Mouse (Mus musculus) kidney, embryonic 16.5 days (tissue): ENCODE measurements at regions not wholly inside any gene's neighbourhood (a gene's known extent, or its start where the extent isn't known, plus 50 kb on each side); places are given as distances from the start of the nearest gene placed in this dataset.
A peak's percentile ranks its signal among the peaks of the same experiment; 100 is the strongest.

Experiments used
- ATAC-seq: fragments of 200-750 bp; cut with Nextera tagmentation; 2 replicates; pipeline ENCODE4 v1.8.0; 2017; ENCODE audit warnings: moderate TSS enrichment; ENCODE audit not compliant: low FRiP score, low TSS enrichment
- H3K27ac ChIP-seq: fragments of 300-500 bp; sonication (generic); 2 replicates; pipeline ENCODE4 v1.5.1; 2014; ENCODE audit warnings: low read length
- H3K27me3 ChIP-seq: fragments of 300-500 bp; sonication (generic); 2 replicates; pipeline ENCODE4 v1.6.1; 2014; ENCODE audit warnings: low read length, control low read depth, mixed read lengths; ENCODE audit not compliant: insufficient read depth
- H3K36me3 ChIP-seq: fragments of 300-500 bp; sonication (generic); 2 replicates; pipeline ENCODE4 v1.6.1; 2014; ENCODE audit warnings: low read length, control low read depth, mixed read lengths; ENCODE audit not compliant: insufficient read depth
- H3K4me1 ChIP-seq: fragments of 300-500 bp; sonication (generic); 2 replicates; pipeline ENCODE4 v1.6.1; 2014; ENCODE audit warnings: low read length, control low read depth, mixed read lengths; ENCODE audit not compliant: insufficient read depth
- H3K4me2 ChIP-seq: fragments of 300-500 bp; sonication (generic); replicated peaks from 2 replicates; pipeline ENCODE4 v1.6.1; 2014; ENCODE audit warnings: low read depth, low read length
- H3K4me3 ChIP-seq: fragments of 300-500 bp; sonication (generic); 2 replicates; pipeline ENCODE4 v1.5.1; 2014; ENCODE audit warnings: mild to moderate bottlenecking, low read length
- H3K9ac ChIP-seq: fragments of 300-500 bp; sonication (generic); replicated peaks from 2 replicates; pipeline ENCODE4 v1.6.1; 2014; ENCODE audit warnings: low read length
- H3K9me3 ChIP-seq: fragments of 300-500 bp; sonication (generic); 2 replicates; pipeline ENCODE4 v1.6.1; 2016; ENCODE audit warnings: low read length, control low read depth
- WGBS: fragments of 180-500 bp; shearing (Covaris S2); extraction: QIAGEN DNeasy Blood & Tissue Kit; methylation state at CpG from one replicate; pipeline ENCODE4 v1.1.7; 2014; 5-methylcytosine and 5-hydroxymethylcytosine counted together

DNA sequence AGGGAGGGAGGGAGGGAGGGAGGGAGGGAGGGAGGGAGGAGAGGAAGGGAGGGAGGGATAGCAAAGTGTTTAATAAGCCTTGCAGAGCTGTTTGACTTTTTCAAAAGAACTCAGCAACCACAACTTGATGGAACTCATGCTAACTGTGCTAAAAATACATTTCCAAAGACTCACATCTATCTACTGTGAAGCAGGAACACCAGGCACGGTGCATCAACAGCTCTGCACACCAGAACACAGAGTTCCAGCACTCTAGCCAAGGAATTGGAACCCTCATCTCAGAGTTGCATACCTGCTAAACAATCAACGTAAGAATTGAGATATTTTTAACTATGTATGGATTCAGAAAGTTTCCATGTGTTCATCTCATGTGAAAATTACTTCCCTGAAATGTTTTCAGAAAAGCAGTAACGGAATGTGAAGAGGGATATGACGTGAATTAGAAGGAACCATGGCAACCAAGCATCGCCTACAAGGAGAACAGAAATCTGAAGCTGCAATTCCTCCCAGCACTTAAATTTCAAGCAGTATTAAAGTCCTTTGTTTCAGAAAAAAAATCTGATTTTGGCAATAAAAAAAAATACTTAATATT lies 256.3 kb downstream of the Ube2cbp start:
- no peaks in the 10 kb centered on the region for H3K4me1 ChIP-seq
- H3K36me3 ChIP-seq, result no peaks in the 10 kb centered on the region
- no peaks in the 10 kb centered on the region for H3K27me3 ChIP-seq
- H3K4me3 ChIP-seq, result no peak overlapping the region
- no peak overlapping the region for H3K9ac ChIP-seq
- H3K27ac ChIP-seq, result no peak overlapping the region
- no peak for ATAC-seq
- no peak overlapping the region for H3K4me2 ChIP-seq
- WGBS, result 90% methylated on average over 5 of the region's 5 CpGs
- 0 out of 2 replicates have a peak, but pooled peaks cover 4% of the 10 kb centered on the region for H3K9me3 ChIP-seq

DNA sequence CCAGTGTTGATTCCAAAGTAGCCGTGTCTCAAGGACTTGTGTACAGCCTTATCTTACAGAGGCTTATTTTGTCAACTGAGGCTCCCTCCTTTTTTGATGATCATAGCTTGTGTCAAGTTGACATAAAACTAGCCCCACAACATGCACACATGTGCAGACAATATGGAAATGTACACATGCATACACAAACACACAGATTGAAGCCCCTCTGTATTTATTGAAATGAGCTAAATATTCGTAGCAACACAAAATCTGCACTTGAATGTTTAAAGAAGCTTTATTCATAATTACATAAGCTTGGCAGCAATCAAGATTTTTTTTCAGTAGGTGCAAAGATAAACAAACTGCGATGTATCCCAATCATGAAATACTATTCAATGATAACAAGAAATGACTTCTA lies 253.5 kb downstream of the Ube2cbp start:
- no peak overlapping the region for H3K4me2 ChIP-seq

DNA sequence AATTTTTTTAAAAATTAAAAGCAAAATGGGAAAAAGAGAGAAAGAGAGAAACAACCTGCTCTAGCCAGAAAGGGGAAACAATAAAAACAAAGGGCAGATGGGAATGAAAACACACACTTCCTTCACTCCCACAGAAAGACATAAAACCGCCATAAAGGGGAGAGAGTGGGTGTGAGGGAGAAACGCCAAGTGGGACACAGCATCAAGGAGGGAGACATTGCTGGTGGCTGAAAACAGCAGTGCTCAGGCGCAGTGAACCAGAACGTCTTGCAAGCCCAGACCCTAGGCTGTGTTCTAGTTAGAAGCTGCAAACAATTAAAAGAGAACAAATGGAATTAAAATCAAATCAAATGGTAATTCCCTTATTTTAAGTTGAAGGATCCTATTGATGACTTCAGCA lies 245.1 kb downstream of the Ube2cbp start:
- WGBS, result 21% methylated on average over 4 of the region's 4 CpGs
- no peak overlapping the region for H3K27ac ChIP-seq
- ATAC-seq, result peak; percentile 86
- H3K4me1 ChIP-seq, result 0 out of 2 replicates have a peak, but pooled peaks cover 2% of the 10 kb centered on the region
- no peaks in the 10 kb centered on the region for H3K9me3 ChIP-seq
- H3K4me2 ChIP-seq, result no peak overlapping the region
- H3K4me3 ChIP-seq, result no peak overlapping the region
- H3K36me3 ChIP-seq, result no peaks in the 10 kb centered on the region
- no peaks in the 10 kb centered on the region for H3K27me3 ChIP-seq
- no peak overlapping the region for H3K9ac ChIP-seq

More for the DNA sequence above, 253.5 kb downstream of the Ube2cbp start:
- Histone ChIP-seq H3K27ac (no peak overlapping the region), H3K4me1 (no peaks in the 10 kb centered on the region), H3K4me3 (no peak overlapping the region), H3K36me3 (no peaks in the 10 kb centered on the region), H3K9ac (no peak overlapping the region), H3K27me3 (no peaks in the 10 kb centered on the region), H3K9me3 (0 out of 2 replicates have a peak, but pooled peaks cover 2% of the 10 kb centered on the region)
- ATAC-seq, result no peak
- WGBS, result 90% methylated on average over 3 of the region's 3 CpGs

DNA sequence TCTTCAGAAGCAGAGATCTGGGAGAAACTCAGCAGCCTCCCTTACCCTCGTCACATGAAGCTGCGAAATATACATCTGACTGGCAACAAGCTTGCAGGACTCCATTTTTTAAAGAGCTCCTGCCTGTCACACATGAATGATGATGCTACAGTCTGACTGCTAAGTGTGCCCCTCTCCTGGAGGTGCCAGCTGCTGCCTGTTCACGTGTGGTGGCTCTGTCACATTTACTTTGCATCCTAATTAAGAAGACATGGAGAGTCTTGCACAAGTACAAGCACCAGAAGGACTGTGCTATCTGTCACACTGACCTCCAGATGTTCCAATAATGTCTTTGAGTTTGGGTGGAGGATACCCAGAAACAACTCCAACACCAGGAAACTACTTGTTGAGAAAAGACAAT lies 240.2 kb downstream of the Ube2cbp start:
- Histone ChIP-seq H3K4me3 (no peak overlapping the region), H3K4me2 (no peak overlapping the region), H3K36me3 (no peaks in the 10 kb centered on the region), H3K27ac (no peak overlapping the region), H3K4me1 (0 out of 2 replicates have a peak, but pooled peaks cover 2% of the 10 kb centered on the region), H3K27me3 (no peaks in the 10 kb centered on the region), H3K9ac (no peak overlapping the region), H3K9me3 (no peaks in the 10 kb centered on the region)
- ATAC-seq, result no peak
- 38% methylated on average over 3 of the region's 3 CpGs for WGBS

DNA sequence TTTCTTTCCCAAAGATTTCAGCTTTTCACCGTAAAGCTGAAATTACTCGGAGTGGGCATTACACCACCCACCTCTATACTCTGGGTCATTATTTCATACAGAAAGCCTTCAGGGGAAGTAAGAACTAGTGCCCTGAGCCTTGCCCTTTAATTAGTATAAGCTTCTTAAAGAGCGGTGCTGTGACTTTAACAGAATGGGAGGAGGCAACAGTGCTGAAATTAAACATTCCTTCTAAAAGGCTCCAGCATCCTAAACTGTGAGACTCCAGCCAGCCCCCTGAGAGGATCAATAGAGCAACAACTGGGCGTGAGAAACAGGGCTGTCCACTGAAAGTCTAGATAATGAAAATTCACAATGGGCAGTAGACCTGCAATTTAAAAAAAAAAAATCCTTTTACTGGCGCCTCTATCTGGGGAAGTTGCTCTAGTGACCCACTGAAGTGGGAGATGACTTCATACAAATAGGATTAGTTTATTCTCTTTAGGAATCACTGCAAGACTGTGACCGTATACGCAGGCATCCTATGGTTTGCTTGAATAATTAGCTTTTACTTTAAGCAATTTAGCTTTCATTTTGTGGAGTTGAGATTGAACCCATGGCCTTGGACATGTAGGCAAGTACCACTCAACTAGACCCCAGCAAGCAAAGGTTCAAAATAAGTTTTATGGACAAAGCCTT lies 233.9 kb downstream of the Ube2cbp start:
- Histone ChIP-seq H3K9me3 (no peaks in the 10 kb centered on the region), H3K36me3 (no peaks in the 10 kb centered on the region), H3K27ac (no peak overlapping the region), H3K4me2 (no peak overlapping the region), H3K9ac (no peak overlapping the region), H3K4me3 (no peak overlapping the region), H3K27me3 (no peaks in the 10 kb centered on the region), H3K4me1 (no peaks in the 10 kb centered on the region)
- no peak for ATAC-seq
- 70% methylated on average over 7 of the region's 7 CpGs for WGBS

DNA sequence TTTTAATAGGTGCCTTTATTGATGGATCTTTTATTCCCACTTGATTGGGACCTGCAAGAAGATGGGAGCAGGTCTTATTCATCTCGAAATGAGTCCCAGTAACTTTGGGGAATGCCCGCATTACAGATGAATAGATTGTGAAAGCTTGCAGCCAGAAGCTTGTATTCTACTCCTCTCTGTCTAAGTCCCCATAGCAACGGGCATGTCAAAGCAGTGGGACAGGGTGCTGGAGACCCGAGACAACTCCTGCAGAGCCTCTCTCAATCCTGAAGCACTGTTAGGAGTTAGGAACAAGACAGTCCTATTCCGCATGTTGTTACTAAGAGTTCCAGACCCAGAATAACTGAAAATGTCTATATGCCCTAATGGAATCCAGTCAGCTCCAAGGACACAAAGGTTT lies 233.1 kb downstream of the Ube2cbp start:
- Histone ChIP-seq H3K4me1 (no peaks in the 10 kb centered on the region), H3K9me3 (no peaks in the 10 kb centered on the region), H3K4me3 (no peak overlapping the region), H3K4me2 (no peak overlapping the region), H3K27me3 (no peaks in the 10 kb centered on the region), H3K27ac (no peak overlapping the region), H3K36me3 (no peaks in the 10 kb centered on the region), H3K9ac (no peak overlapping the region)
- ATAC-seq, result no peak
- 84% methylated on average over 5 of the region's 5 CpGs for WGBS

DNA sequence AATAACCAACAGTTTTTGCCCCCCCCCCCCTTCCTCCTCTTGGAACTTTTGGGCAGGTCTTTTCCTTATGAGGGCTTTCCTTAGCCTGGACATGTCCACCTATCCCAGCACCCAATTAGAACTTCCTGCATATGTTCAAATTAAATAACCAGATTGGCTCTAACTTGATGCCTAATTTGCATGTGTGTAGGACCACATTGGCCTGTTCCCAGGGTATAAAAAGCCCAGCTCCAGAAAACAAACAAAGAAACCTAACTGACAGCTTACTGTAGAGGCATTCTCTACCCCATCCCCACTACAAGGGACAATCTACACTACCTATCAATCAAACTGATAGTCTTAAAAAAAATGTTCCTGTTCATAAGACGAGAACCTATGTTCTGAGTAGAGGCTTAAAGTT lies 232.6 kb downstream of the Ube2cbp start:
- 78% methylated on average over 1 of the region's 1 CpGs for WGBS
- H3K4me2 ChIP-seq, result no peak overlapping the region
- H3K4me1 ChIP-seq, result no peaks in the 10 kb centered on the region
- H3K9me3 ChIP-seq, result no peaks in the 10 kb centered on the region
- H3K9ac ChIP-seq, result no peak overlapping the region
- no peaks in the 10 kb centered on the region for H3K27me3 ChIP-seq
- H3K4me3 ChIP-seq, result no peak overlapping the region
- H3K27ac ChIP-seq, result no peak overlapping the region
- no peaks in the 10 kb centered on the region for H3K36me3 ChIP-seq
- ATAC-seq, result no peak

DNA sequence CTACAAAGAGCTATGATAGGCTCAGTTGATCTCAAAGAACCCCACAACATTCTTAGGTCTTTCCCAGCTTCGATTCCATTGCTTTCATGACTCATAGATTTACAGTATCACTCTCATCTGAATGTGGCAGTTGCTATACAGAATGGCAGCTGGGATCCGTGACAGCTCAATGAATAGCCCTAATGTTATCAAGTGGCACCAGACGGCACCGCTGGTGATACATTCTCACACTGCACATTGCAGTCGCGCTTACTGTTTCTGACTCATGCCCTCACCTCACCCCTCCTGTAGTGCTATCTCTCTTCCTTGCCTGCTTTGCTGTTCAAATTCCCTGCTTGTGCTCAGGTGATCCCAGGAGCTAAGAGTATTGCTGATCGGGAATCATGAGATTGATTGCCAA lies 231.0 kb downstream of the Ube2cbp start:
- no peaks in the 10 kb centered on the region for H3K36me3 ChIP-seq
- no peaks in the 10 kb centered on the region for H3K4me1 ChIP-seq
- H3K9ac ChIP-seq, result no peak overlapping the region
- no peak overlapping the region for H3K4me2 ChIP-seq
- no peak overlapping the region for H3K4me3 ChIP-seq
- no peak overlapping the region for H3K27ac ChIP-seq
- 80% methylated on average over 7 of the region's 7 CpGs for WGBS
- H3K9me3 ChIP-seq, result no peaks in the 10 kb centered on the region
- ATAC-seq, result no peak
- H3K27me3 ChIP-seq, result no peaks in the 10 kb centered on the region

DNA sequence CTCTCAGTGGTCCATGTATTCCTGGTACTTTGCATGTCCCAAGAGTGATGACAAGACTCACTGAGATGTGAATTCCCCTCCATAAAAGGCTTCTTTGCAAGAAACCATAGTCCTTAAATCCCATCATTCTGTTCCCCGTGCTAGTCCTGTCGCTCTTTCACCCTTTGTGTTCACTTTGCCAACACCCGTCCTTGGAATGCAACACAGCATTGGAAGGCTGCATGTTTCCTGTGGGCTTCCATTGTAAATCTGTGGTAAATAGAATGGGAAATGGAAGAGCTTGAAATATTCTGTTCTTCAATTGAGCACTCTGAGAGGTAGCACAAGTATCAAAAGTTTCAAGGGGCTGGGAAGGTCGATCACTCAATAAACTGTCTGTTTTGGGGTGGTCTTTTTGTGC lies 226.1 kb downstream of the Ube2cbp start:
- Histone ChIP-seq H3K4me1 (no peaks in the 10 kb centered on the region), H3K4me2 (no peak overlapping the region), H3K36me3 (no peaks in the 10 kb centered on the region), H3K27ac (no peak overlapping the region), H3K4me3 (no peak overlapping the region), H3K9ac (no peak overlapping the region), H3K9me3 (no peaks in the 10 kb centered on the region), H3K27me3 (no peaks in the 10 kb centered on the region)
- ATAC-seq, result no peak
- 87% methylated on average over 4 of the region's 4 CpGs for WGBS

DNA sequence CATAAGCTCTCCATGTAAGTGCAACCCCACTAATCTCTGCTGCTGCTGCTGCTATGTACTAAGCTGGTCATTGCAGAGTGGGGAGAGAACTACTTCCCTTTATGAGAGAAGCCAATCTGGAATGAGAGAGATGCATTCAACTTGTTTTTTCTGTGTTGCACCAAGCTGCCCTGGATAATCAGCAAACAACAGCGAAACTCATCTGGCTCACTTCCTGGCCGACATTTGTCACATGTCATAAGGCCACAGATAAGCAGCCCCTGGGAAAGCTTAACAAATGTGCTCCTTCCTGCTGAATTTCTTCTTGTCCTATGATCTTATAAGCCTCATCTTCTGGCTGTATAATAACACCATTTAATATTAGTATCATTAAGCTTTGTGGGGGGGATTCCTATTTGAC lies 224.5 kb downstream of the Ube2cbp start:
- Histone ChIP-seq H3K4me1 (no peaks in the 10 kb centered on the region), H3K4me3 (no peak overlapping the region), H3K9ac (no peak overlapping the region), H3K36me3 (no peaks in the 10 kb centered on the region), H3K4me2 (no peak overlapping the region), H3K27ac (no peak overlapping the region), H3K27me3 (no peaks in the 10 kb centered on the region), H3K9me3 (no peaks in the 10 kb centered on the region)
- 46% methylated on average over 2 of the region's 2 CpGs for WGBS
- no peak for ATAC-seq
